Mouse (Mus musculus): ENCODE measurements around the gene Ankrd24. TPM values are rescaled to one million over a fixed set of nuclear protein-coding genes. Genes with fewer than 3 reads are reported as not detected.
A peak's percentile ranks its signal among the peaks of the same experiment; 100 is the strongest.
"Not testable (repeated sequence)": the region's sequence is repeated elsewhere in the genome, so short reads cannot be mapped to it uniquely, and the experiment has no call there.

The Ankrd24 gene
- polyA plus RNA-seq, 1 experiment from 2014 or later, result 2.1 TPM

GRCm38 (mm10) chr10:81638101-81638500, 9.8 kb downstream of the Ankrd24 start:
- no peak for ATAC-seq (ENCODE audit: low read depth)
- WGBS (ENCODE audit: insufficient replicate concordance), result 54% methylated on average over 6 of the region's 6 CpGs
- no peak overlapping the region for H3K27ac ChIP-seq (ENCODE audit: low read length)

GRCm38 (mm10) chr10:81640825-81641224, 12.5 kb downstream of the Ankrd24 start:
- H3K27ac ChIP-seq (ENCODE audit: low read length); H3K36me3 ChIP-seq (ENCODE audit: control insufficient read depth, insufficient read depth); H3K27me3 ChIP-seq (ENCODE audit: control insufficient read depth, insufficient read depth, low read depth, low read length); ATAC-seq (ENCODE audit: low read depth); H3K9ac ChIP-seq (ENCODE audit: low read depth, low read length); H3K4me2 ChIP-seq (ENCODE audit: low read depth, low read length); H3K4me3 ChIP-seq (ENCODE audit: low read depth, low read length); H3K9me3 ChIP-seq (replicated peaks; ENCODE audit: control insufficient read depth, low read length): not testable (repeated sequence)
- peaks cover 12% of the 10 kb centered on the region for H3K4me1 ChIP-seq (ENCODE audit: control insufficient read depth, low read depth, low read length)
- 56% methylated on average over 4 of the region's 4 CpGs for WGBS (ENCODE audit: insufficient replicate concordance)

More at GRCm38 (mm10) chr10:81638101-81638500, 9.8 kb downstream of the Ankrd24 start:
- peaks cover 23% of the 10 kb centered on the region for H3K4me1 ChIP-seq (ENCODE audit: control insufficient read depth, low read depth, low read length)
- no peak overlapping the region for H3K4me3 ChIP-seq (ENCODE audit: low read depth, low read length)
- H3K9ac ChIP-seq (ENCODE audit: low read depth, low read length), result no peak overlapping the region
- no peaks in the 10 kb centered on the region for H3K27me3 ChIP-seq (ENCODE audit: control insufficient read depth, insufficient read depth, low read depth, low read length)
- H3K4me2 ChIP-seq (ENCODE audit: low read depth, low read length), result no peak overlapping the region
- H3K36me3 ChIP-seq (ENCODE audit: control insufficient read depth, insufficient read depth), result no peaks in the 10 kb centered on the region
- H3K9me3 ChIP-seq (replicated peaks; ENCODE audit: control insufficient read depth, low read length), result no peaks in the 10 kb centered on the region

GRCm38 (mm10) chr10:81641566-81641965, 13.2 kb downstream of the Ankrd24 start:
- no peak overlapping the region for H3K27ac ChIP-seq (ENCODE audit: low read length)
- no peak overlapping the region for H3K9ac ChIP-seq (ENCODE audit: low read depth, low read length)
- H3K9me3 ChIP-seq (replicated peaks; ENCODE audit: control insufficient read depth, low read length), result no peaks in the 10 kb centered on the region
- H3K36me3 ChIP-seq (ENCODE audit: control insufficient read depth, insufficient read depth), result no peaks in the 10 kb centered on the region
- ATAC-seq (ENCODE audit: low read depth), result no peak
- H3K4me1 ChIP-seq (ENCODE audit: control insufficient read depth, low read depth, low read length), result peaks cover 12% of the 10 kb centered on the region
- 77% methylated on average over 2 of the region's 2 CpGs for WGBS (ENCODE audit: insufficient replicate concordance)
- no peak overlapping the region for H3K4me2 ChIP-seq (ENCODE audit: low read depth, low read length)
- H3K27me3 ChIP-seq (ENCODE audit: control insufficient read depth, insufficient read depth, low read depth, low read length), result no peaks in the 10 kb centered on the region
- H3K4me3 ChIP-seq (ENCODE audit: low read depth, low read length), result no peak overlapping the region

GRCm38 (mm10) chr10:81641978-81642647, 13.8 kb downstream of the Ankrd24 start:
- Histone ChIP-seq H3K27me3 (ENCODE audit: control insufficient read depth, insufficient read depth, low read depth, low read length) (no peaks in the 10 kb centered on the region), H3K9ac (ENCODE audit: low read depth, low read length) (peak overlapping the region; percentile 90; the same call in 1 of the 2 replicates), H3K36me3 (ENCODE audit: control insufficient read depth, insufficient read depth) (no peaks in the 10 kb centered on the region), H3K4me2 (ENCODE audit: low read depth, low read length) (peak overlapping the region; percentile 96), H3K4me1 (ENCODE audit: control insufficient read depth, low read depth, low read length) (peaks cover 12% of the 10 kb centered on the region), H3K9me3 (replicated peaks; ENCODE audit: control insufficient read depth, low read length) (no peaks in the 10 kb centered on the region), H3K4me3 (ENCODE audit: low read depth, low read length) (peak overlapping the region; percentile 81; the same call in 1 of the 2 replicates), H3K27ac (ENCODE audit: low read length) (no peak overlapping the region)
- WGBS (ENCODE audit: insufficient replicate concordance), result 69% methylated on average over 8 of the region's 8 CpGs
- ATAC-seq (ENCODE audit: low read depth), result no peak

- H3K27me3 ChIP-seq (ENCODE audit: control insufficient read depth, insufficient read depth, low read depth, low read length), result no peaks in the 10 kb centered on the region
- H3K4me3 ChIP-seq (ENCODE audit: low read depth, low read length), result peak overlapping the region; percentile 81
- peak overlapping the region; percentile 90 for H3K9ac ChIP-seq (ENCODE audit: low read depth, low read length)
- no peak; the same call in 1 of the 2 replicates for ATAC-seq (ENCODE audit: low read depth)
- H3K27ac ChIP-seq (ENCODE audit: low read length), result peak overlapping the region; percentile 94
- WGBS (ENCODE audit: insufficient replicate concordance), result 18% methylated on average over 24 of the region's 24 CpGs
- H3K4me1 ChIP-seq (ENCODE audit: control insufficient read depth, low read depth, low read length), result peaks cover 12% of the 10 kb centered on the region
- H3K36me3 ChIP-seq (ENCODE audit: control insufficient read depth, insufficient read depth), result no peaks in the 10 kb centered on the region
- H3K4me2 ChIP-seq (ENCODE audit: low read depth, low read length), result peak overlapping the region; percentile 96
- no peaks in the 10 kb centered on the region for H3K9me3 ChIP-seq (replicated peaks; ENCODE audit: control insufficient read depth, low read length)
These were observed 14.5 kb downstream of the Ankrd24 start for GRCm38 (mm10) chr10:81642648-81643448.

GRCm38 (mm10) chr10:81643449-81644055, 15.2 kb downstream of the Ankrd24 start:
- Histone ChIP-seq H3K27me3 (ENCODE audit: control insufficient read depth, insufficient read depth, low read depth, low read length) (no peaks in the 10 kb centered on the region), H3K9ac (ENCODE audit: low read depth, low read length) (peak overlapping the region; percentile 90), H3K4me2 (ENCODE audit: low read depth, low read length) (peak overlapping the region; percentile 96), H3K36me3 (ENCODE audit: control insufficient read depth, insufficient read depth) (no peaks in the 10 kb centered on the region), H3K9me3 (replicated peaks; ENCODE audit: control insufficient read depth, low read length) (no peaks in the 10 kb centered on the region), H3K27ac (ENCODE audit: low read length) (peak overlapping the region; percentile 94), H3K4me1 (ENCODE audit: control insufficient read depth, low read depth, low read length) (peaks cover 12% of the 10 kb centered on the region), H3K4me3 (ENCODE audit: low read depth, low read length) (peak overlapping the region; percentile 81)
- under 1% methylated on average over 70 of the region's 75 CpGs for WGBS (ENCODE audit: insufficient replicate concordance)
- ATAC-seq (ENCODE audit: low read depth), result peak; percentile 89

GRCm38 (mm10) chr10:81644162-81644561, 15.8 kb downstream of the Ankrd24 start:
- Histone ChIP-seq H3K9me3 (replicated peaks; ENCODE audit: control insufficient read depth, low read length) (no peaks in the 10 kb centered on the region), H3K4me3 (ENCODE audit: low read depth, low read length) (peak overlapping the region; percentile 81), H3K4me1 (ENCODE audit: control insufficient read depth, low read depth, low read length) (peaks cover 14% of the 10 kb centered on the region), H3K36me3 (ENCODE audit: control insufficient read depth, insufficient read depth) (no peaks in the 10 kb centered on the region), H3K27ac (ENCODE audit: low read length) (peak overlapping the region; percentile 94), H3K9ac (ENCODE audit: low read depth, low read length) (peak overlapping the region; percentile 90), H3K4me2 (ENCODE audit: low read depth, low read length) (peak overlapping the region; percentile 96), H3K27me3 (ENCODE audit: control insufficient read depth, insufficient read depth, low read depth, low read length) (no peaks in the 10 kb centered on the region)
- no peak for ATAC-seq (ENCODE audit: low read depth)
- WGBS (ENCODE audit: insufficient replicate concordance), result 37% methylated on average over 2 of the region's 2 CpGs

- ATAC-seq (ENCODE audit: low read depth), result no peak
- H3K9me3 ChIP-seq (replicated peaks; ENCODE audit: control insufficient read depth, low read length), result no peaks in the 10 kb centered on the region
- peaks cover 14% of the 10 kb centered on the region for H3K4me1 ChIP-seq (ENCODE audit: control insufficient read depth, low read depth, low read length)
- 86% methylated on average over 18 of the region's 18 CpGs for WGBS (ENCODE audit: insufficient replicate concordance)
- no peak overlapping the region for H3K4me3 ChIP-seq (ENCODE audit: low read depth, low read length)
- no peaks in the 10 kb centered on the region for H3K36me3 ChIP-seq (ENCODE audit: control insufficient read depth, insufficient read depth)
- no peaks in the 10 kb centered on the region for H3K27me3 ChIP-seq (ENCODE audit: control insufficient read depth, insufficient read depth, low read depth, low read length)
- H3K27ac ChIP-seq (ENCODE audit: low read length), result no peak overlapping the region
- no peak overlapping the region for H3K4me2 ChIP-seq (ENCODE audit: low read depth, low read length)
- no peak overlapping the region for H3K9ac ChIP-seq (ENCODE audit: low read depth, low read length)
These were observed 16.4 kb downstream of the Ankrd24 start for GRCm38 (mm10) chr10:81644716-81645115.

All from liver, embryonic 16.5 days (tissue).